Mouse (Mus musculus) hindbrain, postnatal 0 days (tissue): ENCODE data around the gene Pspc1. TPM values are rescaled to one million over a fixed set of nuclear protein-coding genes. Genes with fewer than 3 reads are reported as not detected.
"Not testable (repeated sequence)": the region's sequence is repeated elsewhere in the genome, so short reads cannot be mapped to it uniquely, and the experiment has no call there.

Experiments used
- ATAC-seq: fragments of 200-750 bp; cut with Nextera tagmentation; 2 replicates; pipeline ENCODE4 v1.8.0; 2017; ENCODE audit warnings: mild to moderate bottlenecking, moderate TSS enrichment, moderate library complexity
- DNase-seq: peaks from one replicate; pipeline ENCODE4 v3.0.0-alpha.2; 2015; ENCODE audit warnings: low spot score
- H3K27ac ChIP-seq: fragments of 300-500 bp; sonication (generic); 2 replicates; pipeline ENCODE4 v1.5.1; 2014; ENCODE audit warnings: mild to moderate bottlenecking
- H3K27me3 ChIP-seq: fragments of 300-500 bp; sonication (generic); 2 replicates; pipeline ENCODE4 v1.6.1; 2014; ENCODE audit warnings: low read length, mixed read lengths; ENCODE audit not compliant: insufficient read depth
- H3K36me3 ChIP-seq: fragments of 300-500 bp; sonication (generic); 2 replicates; pipeline ENCODE4 v1.6.1; 2014; ENCODE audit warnings: low read length, mixed read lengths; ENCODE audit not compliant: insufficient read depth
- H3K4me1 ChIP-seq: fragments of 300-500 bp; sonication (generic); 2 replicates; pipeline ENCODE4 v1.6.1; 2014; ENCODE audit warnings: antibody characterized with exemption, low read length, mixed read lengths; ENCODE audit not compliant: insufficient read depth
- H3K4me2 ChIP-seq: fragments of 300-500 bp; sonication (generic); 2 replicates; pipeline ENCODE4 v1.6.1; 2014; ENCODE audit warnings: low read depth, mild to moderate bottlenecking, low read length, moderate library complexity, mixed read lengths
- H3K4me3 ChIP-seq: fragments of 300-500 bp; sonication (generic); 2 replicates; pipeline ENCODE4 v1.5.1; 2014; ENCODE audit warnings: low read length
- H3K9ac ChIP-seq: fragments of 300-500 bp; sonication (generic); replicated peaks from 2 replicates; pipeline ENCODE4 v1.6.1; 2014; ENCODE audit warnings: mild to moderate bottlenecking, low read length, moderate library complexity, mixed read lengths
- H3K9me3 ChIP-seq: fragments of 300-500 bp; sonication (generic); 2 replicates; pipeline ENCODE4 v1.6.1; 2016; ENCODE audit warnings: low read length, mixed read lengths
- CTCF ChIP-seq: IDR thresholded peaks from 2 replicates; pipeline ENCODE4 v1.5.1; 2016; ENCODE audit warnings: antibody characterized with exemption, control low read depth, low read depth
- WGBS: fragments of 180-500 bp; shearing (Covaris S2); extraction: QIAGEN DNeasy Blood & Tissue Kit; methylation state at CpG from one replicate; pipeline ENCODE4 v1.1.7; 2014; 5-methylcytosine and 5-hydroxymethylcytosine counted together
- polyA plus RNA-seq: library from polyadenylated mRNA; unstranded; fragments of >200 nt; fragmentation: Nextera tagmentation; extraction: Ambion mirVana; gene quantifications from 2 replicates; pipeline ENCODE4 v1.2.1, GENCODE M21; 2015
- total RNA-seq: library from RNA; depleted of rRNA; stranded (reverse); fragments of >200 nt; gene quantifications from 2 replicates; pipeline ENCODE4 v1.2.3, GENCODE M21; 2014; rRNA removed

The Pspc1 gene
- total RNA-seq (42.0 and 45.1 TPM in 2 replicates), polyA plus RNA-seq (32.8 and 34.5 TPM in 2 replicates)

GRCm38 (mm10) chr14:56778200-56778932 lies at the start of gene Pspc1:
Gene Pspc1, minus strand, starts transcription at chr14:56778316.
- no peak for TF ChIP-seq CTCF
- WGBS: under 1% methylated on average over 36 of the region's 36 CpGs
- Histone ChIP-seq H3K27ac (peak within 1 kb of the TSS; percentile 99), H3K36me3 (no peaks in the 10 kb centered on the region), H3K27me3 (no peaks in the 10 kb centered on the region), H3K9ac (peak within 1 kb of the TSS; percentile 95), H3K4me1 (peaks cover 6% of the 10 kb centered on the region; the same call in 1 of the 2 replicates), H3K4me2 (peak within 1 kb of the TSS; percentile 75), H3K4me3 (peak within 1 kb of the TSS; percentile 98), H3K9me3 (no peaks in the 10 kb centered on the region)
- DNase-seq (peak; percentile 99), ATAC-seq (peak; percentile 98)

- ATAC-seq: no peak
Measured at GRCm38 (mm10) chr14:56824562-56824961, 46.4 kb upstream of the Pspc1 start.

DNA sequence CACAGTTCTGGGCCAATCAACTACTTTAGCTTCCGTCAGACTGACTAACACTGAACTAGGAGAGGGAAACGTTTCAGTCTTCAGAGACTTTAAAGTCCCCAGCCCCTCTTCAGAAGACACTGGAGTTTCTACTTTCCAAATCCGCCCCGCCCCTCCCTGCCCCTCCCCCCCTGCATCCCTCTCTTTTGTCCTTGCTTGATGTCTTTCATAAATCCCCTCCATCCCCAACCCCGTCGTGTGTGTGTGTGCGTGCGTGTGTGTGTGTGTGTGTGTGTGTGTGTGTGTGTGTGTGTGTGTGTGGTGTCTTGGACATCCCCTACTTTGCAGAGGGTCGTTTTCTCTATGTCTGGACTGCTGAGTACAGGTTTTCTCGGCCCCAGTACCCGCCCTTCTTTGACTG lies 39.5 kb upstream of the Pspc1 start:
- Histone ChIP-seq H3K36me3 (no peaks in the 10 kb centered on the region), H3K4me2 (no peak overlapping the region), H3K9me3 (no peaks in the 10 kb centered on the region; the same call in 1 of the 2 replicates), H3K27me3 (no peaks in the 10 kb centered on the region), H3K9ac (no peak overlapping the region), H3K27ac (no peak overlapping the region), H3K4me3 (no peak overlapping the region), H3K4me1 (no peaks in the 10 kb centered on the region)
- no peak for DNase-seq
- no peak for ATAC-seq
- WGBS: 13% methylated on average over 11 of the region's 11 CpGs
- TF ChIP-seq CTCF: no peak

More at GRCm38 (mm10) chr14:56824562-56824961, 46.4 kb upstream of the Pspc1 start:
- Histone ChIP-seq H3K36me3 (no peaks in the 10 kb centered on the region), H3K4me3 (no peak overlapping the region), H3K4me1 (no peaks in the 10 kb centered on the region), H3K27me3 (no peaks in the 10 kb centered on the region), H3K9ac (no peak overlapping the region), H3K9me3 (no peaks in the 10 kb centered on the region; the same call in 1 of the 2 replicates), H3K4me2 (no peak overlapping the region), H3K27ac (no peak overlapping the region)
- no peak for DNase-seq
- no peak for TF ChIP-seq CTCF

DNA sequence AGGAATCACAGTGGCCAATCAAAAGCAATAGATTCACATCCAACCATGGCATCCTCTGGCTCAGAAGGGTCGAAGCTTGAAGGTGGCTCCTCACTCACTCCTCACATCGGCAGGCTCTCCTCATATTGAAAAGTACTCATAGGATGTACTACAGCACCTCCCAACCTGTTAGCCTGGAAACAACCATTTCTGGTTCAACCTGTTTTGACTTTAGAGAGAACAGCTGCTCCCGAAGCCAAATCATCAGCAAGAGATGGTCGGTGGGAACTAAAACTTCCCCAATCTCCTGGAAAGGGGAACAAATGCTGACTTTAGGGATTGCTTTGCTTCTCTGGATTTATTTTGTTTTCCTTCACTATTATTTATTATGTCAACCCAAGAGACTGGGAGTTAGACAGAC lies 39.0 kb upstream of the Pspc1 start:
- Histone ChIP-seq H3K4me1 (no peaks in the 10 kb centered on the region), H3K9ac (no peak overlapping the region), H3K9me3 (no peaks in the 10 kb centered on the region; the same call in 1 of the 2 replicates), H3K27ac (no peak overlapping the region), H3K27me3 (no peaks in the 10 kb centered on the region), H3K4me2 (no peak overlapping the region), H3K4me3 (no peak overlapping the region), H3K36me3 (no peaks in the 10 kb centered on the region)
- 90% methylated on average over 4 of the region's 4 CpGs for WGBS
- ATAC-seq: no peak
- no peak for TF ChIP-seq CTCF
- DNase-seq: no peak

DNA sequence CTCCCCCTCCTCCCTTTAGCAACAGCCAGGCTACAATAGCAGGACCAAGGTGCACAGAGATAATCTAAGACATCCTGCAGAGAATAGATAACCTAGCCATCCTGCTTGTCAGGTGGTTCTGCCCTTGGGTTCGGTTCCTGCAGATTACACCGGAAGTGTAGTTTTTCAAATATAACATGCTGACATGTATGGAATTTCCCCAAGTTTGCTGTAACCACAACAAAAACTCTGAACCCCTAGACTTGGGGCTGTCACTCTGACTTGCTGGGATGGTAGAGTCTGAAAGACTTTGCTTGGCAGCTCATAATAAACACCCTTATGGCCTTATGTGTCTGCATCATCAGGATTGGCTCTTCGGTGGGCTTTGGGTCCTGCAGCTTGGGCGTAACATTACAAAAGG lies 38.4 kb upstream of the Pspc1 start:
- Histone ChIP-seq H3K4me3 (no peak overlapping the region), H3K9ac (no peak overlapping the region), H3K27ac (no peak overlapping the region), H3K4me1 (no peaks in the 10 kb centered on the region), H3K36me3 (no peaks in the 10 kb centered on the region), H3K9me3 (no peaks in the 10 kb centered on the region; the same call in 1 of the 2 replicates), H3K4me2 (no peak overlapping the region), H3K27me3 (no peaks in the 10 kb centered on the region)
- no peak for TF ChIP-seq CTCF
- ATAC-seq (no peak), DNase-seq (no peak)
- WGBS: 90% methylated on average over 4 of the region's 4 CpGs

GRCm38 (mm10) chr14:56812520-56813036 lies 34.5 kb upstream of the Pspc1 start:
- H3K9ac ChIP-seq: peak overlapping the region; percentile 61
- no peaks in the 10 kb centered on the region for H3K27me3 ChIP-seq
- ATAC-seq: peak; percentile 44
- 1% methylated on average over 34 of the region's 35 CpGs for WGBS
- H3K4me3 ChIP-seq: peak overlapping the region; percentile 49
- H3K36me3 ChIP-seq: no peaks in the 10 kb centered on the region
- peak; percentile 91 for DNase-seq
- H3K9me3 ChIP-seq: no peaks in the 10 kb centered on the region
- H3K4me1 ChIP-seq: no peaks in the 10 kb centered on the region
- peak; percentile 77 for TF ChIP-seq CTCF
- H3K27ac ChIP-seq: peak overlapping the region; percentile 96
- H3K4me2 ChIP-seq: peak overlapping the region; percentile 57

DNA sequence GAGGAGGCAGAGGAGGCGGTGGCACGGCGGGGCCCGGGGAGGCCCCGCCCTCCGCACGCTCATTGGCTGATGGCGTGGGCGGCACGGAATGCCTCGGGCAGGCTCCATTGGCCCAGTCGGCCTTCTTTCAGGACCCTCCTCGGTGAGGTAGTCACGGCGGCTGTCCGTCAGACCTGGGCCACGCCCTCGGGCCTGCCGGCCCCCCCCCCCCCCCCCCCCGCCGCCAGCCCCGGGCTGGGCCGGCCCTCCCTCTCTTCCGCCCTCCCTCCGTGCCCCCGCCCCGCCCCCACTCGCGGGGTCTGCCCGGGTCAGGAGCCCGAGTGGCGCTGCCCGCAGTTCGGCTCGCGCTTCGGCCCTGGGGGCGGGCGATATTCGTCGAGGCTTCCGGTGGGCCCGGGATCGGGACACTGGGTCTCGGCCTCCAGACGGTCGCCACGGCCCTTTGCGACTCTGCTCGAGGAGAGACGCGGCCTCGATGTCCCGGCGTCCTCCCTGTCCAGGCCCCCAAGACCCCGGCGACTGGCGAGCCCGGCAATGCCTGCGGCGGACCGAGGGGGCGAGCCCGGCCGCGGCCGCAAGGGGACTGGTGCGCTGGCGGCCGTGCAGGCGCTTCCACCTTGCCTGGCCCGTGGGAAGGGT lies 33.7 kb upstream of the Pspc1 start, which contains the start of gene Zmym5:
Gene Zmym5 (minus strand): TSS at position 16 of the 639 bp plus-strand sequence.
- H3K27me3 ChIP-seq, H3K36me3 ChIP-seq, H3K4me1 ChIP-seq, H3K9me3 ChIP-seq: not testable (repeated sequence)
- H3K27ac ChIP-seq: peak within 1 kb of the TSS; percentile 96
- WGBS: under 1% methylated on average over 34 of the region's 72 CpGs
- peak within 1 kb of the TSS; percentile 61 for H3K4me2 ChIP-seq
- DNase-seq (peak; percentile 82), ATAC-seq (peak; percentile 98)
- H3K9ac ChIP-seq: peak within 1 kb of the TSS; percentile 74
- peak within 1 kb of the TSS; percentile 63 for H3K4me3 ChIP-seq

DNA sequence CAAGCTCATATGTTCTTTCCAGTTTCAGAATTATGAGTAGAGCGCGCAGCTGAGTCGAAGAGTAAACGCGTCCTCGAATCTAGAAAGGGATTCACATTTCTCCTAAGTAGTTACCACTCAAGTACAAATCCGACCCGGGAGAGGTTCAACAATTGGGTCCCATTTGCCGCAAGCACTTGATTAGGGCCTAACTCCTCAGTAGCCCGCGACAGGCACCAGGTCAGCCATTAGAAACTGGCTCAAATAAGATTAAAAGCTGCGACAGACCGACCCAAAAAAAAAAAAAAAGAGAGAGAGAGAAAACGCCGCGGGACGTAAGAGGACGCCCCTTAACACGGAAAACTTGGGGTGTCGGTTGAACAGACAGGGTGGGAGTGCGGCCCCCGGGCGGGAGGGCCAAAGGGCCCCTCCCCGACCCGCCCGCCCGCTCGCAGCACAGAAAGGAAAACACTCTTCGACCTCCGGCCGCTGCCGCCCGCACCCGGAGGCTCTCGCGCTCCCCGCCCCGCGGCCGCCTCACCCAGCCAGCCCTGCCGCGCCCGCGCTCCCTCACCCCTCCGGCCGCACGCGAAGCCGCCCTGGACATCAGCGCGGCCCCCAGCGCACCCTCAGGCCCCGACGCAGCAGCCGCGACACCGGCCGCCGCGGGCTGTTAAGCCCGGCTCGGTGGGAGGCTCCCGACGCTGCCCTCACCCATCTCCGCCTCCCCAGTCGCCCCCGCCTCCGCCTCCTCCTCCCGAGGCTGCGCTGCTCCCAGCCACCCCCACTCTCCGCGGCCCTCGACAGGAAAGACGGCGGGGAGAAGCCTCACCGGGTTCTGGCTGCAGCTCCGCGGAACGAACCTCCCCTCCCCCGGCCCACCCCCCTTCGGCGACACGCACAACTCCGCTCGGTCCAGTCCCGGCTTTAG lies 32.9 kb upstream of the Pspc1 start:
- H3K4me2 ChIP-seq: peak overlapping the region; percentile 61
- H3K27me3 ChIP-seq, ATAC-seq, H3K36me3 ChIP-seq, H3K4me1 ChIP-seq, H3K9me3 ChIP-seq: not testable (repeated sequence)
- H3K27ac ChIP-seq: peak overlapping the region; percentile 87
- 2% methylated on average over 28 of the region's 86 CpGs for WGBS
- H3K4me3 ChIP-seq: peak overlapping the region; percentile 63
- H3K9ac ChIP-seq: peak overlapping the region; percentile 74
- peak; percentile 44 for DNase-seq
